Mouse (Mus musculus) adrenal gland, postnatal 0 days (tissue): ENCODE measurements around the gene Ficd. TPM values are rescaled to one million over a fixed set of nuclear protein-coding genes. Genes with fewer than 3 reads are reported as not detected.

ENCODE experiments used
- polyA plus RNA-seq: library from polyadenylated mRNA; unstranded; fragments of >200 nt; fragmentation: Nextera tagmentation; extraction: Ambion mirVana; gene quantifications from 2 replicates; pipeline ENCODE4 v1.2.1, GENCODE M21; 2015

Ficd gene
- 7.9 and 9.6 TPM in 2 replicates for polyA plus RNA-seq

GRCm38 (mm10) chr5:113735345-113736112, at the start of gene Ficd:
TSS of gene Ficd (plus strand) at chr5:113735803.

GRCm38 (mm10) chr5:113724446-113724845, 11.2 kb upstream of the Ficd start, which contains the start of gene 1700069L16Rik:
TSS of gene 1700069L16Rik (minus strand) at chr5:113724772.

GRCm38 (mm10) chr5:113772450-113772895, 36.9 kb downstream of the Ficd start, which contains the start of the genes Sart3 and Iscu:
TSS of gene Sart3 (minus strand) at chr5:113772510.
TSS of gene Iscu (plus strand) at chr5:113772748.

Other genes starting within 250 kb of the Ficd start
- 6.2 and 9.0 TPM in 2 replicates for gene Wscd2, start 245.5 kb upstream of the Ficd start, polyA plus RNA-seq
- gene Cmklr1, start 85.4 kb upstream of the Ficd start, polyA plus RNA-seq = 6.6 and 7.1 TPM in 2 replicates
- gene 1700069L16Rik, start 11.0 kb upstream of the Ficd start, polyA plus RNA-seq = not detected in 2 replicates
- gene Sart3, start 36.7 kb downstream of the Ficd start, polyA plus RNA-seq = 15.9 and 22.9 TPM in 2 replicates
- gene Iscu, start 36.9 kb downstream of the Ficd start, polyA plus RNA-seq = 640 and 1,026 TPM in 2 replicates
- 59.4 and 96.1 TPM in 2 replicates for gene Tmem119, start 64.7 kb downstream of the Ficd start, polyA plus RNA-seq
- gene Selplg, start 96.8 kb downstream of the Ficd start, polyA plus RNA-seq = 4.5 and 5.3 TPM in 2 replicates
- gene Coro1c, start 173.0 kb downstream of the Ficd start, polyA plus RNA-seq = 65.4 and 71.3 TPM in 2 replicates